Mouse (Mus musculus) fat pad, adult 2 months (tissue): ENCODE data around the gene Utrn.
A peak's percentile ranks its signal among the peaks of the same experiment; 100 is the strongest.

Experiments used
- DNase-seq: peaks from one replicate; pipeline ENCODE4 v3.0.0-alpha.2; 2011; ENCODE audit warnings: low read depth, low spot score; ENCODE audit errors: extremely low read depth

Gene Utrn

DNA sequence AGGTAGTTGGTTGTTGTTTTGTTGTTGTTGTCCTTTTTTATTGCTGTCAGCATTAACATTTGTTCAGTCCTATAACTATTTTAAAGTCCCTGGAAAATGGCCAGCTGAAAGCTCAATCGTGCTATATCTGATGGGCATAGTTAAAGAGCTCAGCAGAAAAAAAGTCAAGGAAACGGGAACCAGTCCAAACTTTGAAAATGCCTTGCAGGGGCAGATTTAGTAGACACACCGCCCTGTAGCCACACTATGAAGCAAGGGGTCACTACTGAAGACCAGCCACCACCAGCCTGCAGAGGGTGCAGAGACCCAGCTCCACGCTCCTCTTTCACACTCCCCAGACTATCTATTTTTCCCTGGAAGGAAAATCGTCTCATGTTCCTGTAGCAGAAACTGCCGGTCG is 167.5 kb downstream of the Utrn start:
- no peak for DNase-seq

DNA sequence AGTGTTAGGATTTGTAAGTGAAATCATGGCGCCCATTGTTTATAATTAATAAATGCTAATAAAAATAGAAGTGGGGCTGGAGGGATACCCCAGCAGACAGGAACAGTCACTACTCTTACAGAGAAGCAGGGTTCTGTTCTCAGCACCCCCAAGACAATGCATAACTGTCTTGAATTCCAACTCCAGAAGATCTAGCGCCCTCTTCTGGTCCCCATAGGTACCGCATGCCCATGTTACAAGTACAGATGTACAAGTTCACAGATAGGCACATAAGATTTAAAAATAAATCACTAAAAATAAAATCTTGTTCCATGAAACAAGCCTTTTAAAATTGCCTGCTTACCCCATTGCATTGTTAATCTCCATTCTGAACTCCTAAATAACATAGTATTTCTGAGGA is 168.6 kb downstream of the Utrn start:
- DNase-seq: no peak

DNA sequence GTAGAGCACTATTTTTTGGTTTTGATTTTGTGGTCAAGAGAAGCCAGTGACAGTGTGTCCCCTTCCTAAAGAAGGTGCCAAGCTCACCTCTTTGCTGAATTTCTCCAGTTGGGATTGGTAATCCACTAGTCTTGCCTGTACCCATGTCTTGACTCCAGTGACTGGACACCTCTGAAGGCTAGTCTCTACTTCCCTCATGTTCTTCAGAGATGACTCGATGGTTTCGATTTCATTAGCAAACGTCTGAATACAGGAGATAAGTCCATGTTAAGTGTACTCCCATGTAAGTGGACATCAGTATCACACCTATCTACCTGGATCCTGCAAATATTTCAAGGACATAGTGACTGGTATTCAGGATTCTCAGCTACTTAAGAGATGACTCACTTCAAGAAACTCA is 171.3 kb downstream of the Utrn start:
- DNase-seq: no peak

DNA sequence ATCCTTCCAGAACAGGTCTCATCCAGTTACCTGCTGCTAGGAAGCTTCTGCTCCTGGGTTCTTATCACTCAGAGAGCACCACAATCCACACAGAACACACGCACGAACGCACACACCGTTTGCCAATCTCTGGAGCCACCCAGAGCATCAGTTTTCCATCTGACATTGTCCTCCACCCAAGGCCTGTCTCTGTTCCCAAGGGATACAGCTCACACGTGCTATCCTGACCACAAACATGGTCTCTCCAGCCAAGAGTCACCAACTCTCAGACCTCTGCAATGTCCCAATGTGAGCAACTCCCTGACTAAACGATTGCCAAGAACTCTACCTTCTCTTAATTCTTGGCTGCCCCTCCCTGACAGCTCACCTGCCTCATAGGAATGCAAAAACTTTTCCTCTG is 172.5 kb downstream of the Utrn start:
- no peak for DNase-seq

DNA sequence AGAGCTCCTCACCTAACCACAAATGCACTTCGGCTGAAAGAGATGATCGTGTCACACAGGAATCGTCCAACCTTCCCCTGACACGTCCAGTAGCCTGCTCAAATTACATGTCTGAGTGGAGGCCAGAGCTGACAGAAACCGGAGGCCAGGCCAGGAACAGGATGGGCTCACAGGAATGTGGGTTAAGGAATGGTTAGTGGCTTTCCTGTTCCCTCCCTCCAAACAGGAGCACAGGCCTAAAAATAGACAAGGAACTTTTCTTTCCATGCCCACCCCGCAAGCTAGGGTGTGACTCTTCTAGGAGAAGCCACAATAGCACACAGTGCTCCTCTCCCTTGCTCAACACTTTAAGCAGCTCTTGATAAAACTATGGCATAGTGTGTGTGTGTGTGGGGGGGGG is 174.4 kb downstream of the Utrn start:
- no peak for DNase-seq

DNA sequence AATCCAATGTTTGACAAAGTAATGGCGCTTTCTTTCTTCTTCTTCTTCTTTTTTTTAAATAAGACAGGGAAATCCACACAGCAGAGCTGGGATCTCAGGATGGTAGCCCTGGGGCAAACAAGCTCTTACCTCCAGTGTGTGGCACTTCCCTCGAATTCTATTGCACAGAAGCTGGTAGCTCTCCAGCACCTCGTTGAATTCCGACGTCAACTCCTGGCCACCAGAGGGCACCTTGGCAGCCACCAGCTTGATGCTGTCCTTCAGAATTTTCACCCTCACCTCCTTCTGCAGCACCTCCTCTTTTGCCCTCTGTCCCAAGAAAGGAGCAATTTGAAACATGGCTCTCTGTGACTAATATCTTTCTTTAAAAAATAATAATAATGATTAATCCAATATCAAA is 178.6 kb downstream of the Utrn start:
- DNase-seq: no peak

DNA sequence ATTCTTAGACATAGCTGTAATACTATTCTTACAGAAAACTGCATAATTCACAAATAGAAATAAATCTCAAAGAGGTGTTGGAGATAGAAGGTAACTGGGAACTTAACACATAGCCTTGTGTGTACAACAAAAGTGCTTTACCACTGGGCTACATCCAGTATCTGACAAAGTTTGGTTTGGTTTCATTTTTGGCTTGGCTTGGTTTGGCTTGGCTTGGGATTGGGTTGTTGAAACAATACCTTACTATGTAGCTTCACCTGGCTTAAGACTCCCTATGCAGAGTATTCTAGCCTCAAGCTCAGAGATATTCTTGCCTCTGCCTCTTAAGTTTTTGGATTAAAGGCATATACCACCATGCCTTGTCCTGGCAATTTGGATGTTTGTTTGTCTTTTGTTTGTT is 183.5 kb downstream of the Utrn start:
- peak; percentile 62 for DNase-seq

DNA sequence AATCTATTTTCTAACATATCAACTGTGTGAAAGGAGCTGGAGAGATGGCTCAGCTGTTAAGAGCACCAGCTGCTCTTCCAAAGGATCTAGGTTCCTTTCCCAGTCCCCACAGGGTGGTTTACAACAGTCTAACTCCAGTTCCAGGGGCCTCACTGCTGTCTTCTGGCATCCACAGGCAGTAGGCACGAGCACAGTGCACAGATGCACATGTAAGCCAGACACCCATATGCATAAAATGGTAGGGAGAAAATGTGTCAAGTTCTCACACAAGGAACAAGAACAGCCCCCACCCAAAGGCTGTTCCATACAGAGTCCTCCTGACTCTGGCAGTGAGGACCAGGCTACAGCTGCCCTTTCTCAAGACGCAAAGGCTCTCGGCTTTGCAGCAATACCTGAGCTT is 185.1 kb downstream of the Utrn start:
- no peak for DNase-seq

DNA sequence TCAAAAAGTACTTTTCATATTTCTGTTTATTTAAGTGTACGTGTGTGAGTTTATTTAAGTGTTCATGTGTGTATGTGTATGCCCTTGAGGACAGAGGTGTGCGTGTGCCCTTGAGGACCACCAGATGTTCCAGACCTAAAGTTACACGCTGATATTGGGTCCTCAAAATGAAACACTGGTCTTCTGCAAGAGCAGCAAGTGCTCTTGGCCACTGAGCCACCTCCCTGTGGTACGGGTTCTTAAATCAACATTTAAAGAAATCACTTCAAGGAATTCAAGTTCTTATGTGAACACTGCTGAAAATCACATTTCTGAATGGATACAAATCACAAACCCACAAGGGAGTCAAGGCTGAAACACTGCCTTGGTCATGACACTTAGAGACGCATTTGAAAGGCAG is 195.9 kb downstream of the Utrn start:
- no peak for DNase-seq

DNA sequence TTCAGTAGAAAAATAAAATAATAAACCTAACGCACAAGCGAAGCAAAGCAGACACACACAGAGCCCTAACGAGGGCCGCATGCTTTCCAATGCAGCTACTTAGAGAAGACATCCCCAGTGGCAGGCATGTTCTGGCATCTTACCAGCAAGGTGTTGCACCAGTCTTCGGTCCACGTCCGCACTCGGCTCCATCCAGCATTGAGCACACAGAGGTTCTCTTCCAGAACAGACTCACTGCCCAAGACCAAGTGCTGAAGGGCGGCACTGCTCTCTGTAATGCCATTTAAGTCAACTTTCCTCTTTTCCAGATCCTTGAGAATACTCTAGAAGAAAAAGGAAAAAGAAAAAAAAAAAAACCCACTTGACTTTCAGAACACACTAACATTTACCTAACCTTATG is 197.6 kb downstream of the Utrn start:
- DNase-seq: no peak

DNA sequence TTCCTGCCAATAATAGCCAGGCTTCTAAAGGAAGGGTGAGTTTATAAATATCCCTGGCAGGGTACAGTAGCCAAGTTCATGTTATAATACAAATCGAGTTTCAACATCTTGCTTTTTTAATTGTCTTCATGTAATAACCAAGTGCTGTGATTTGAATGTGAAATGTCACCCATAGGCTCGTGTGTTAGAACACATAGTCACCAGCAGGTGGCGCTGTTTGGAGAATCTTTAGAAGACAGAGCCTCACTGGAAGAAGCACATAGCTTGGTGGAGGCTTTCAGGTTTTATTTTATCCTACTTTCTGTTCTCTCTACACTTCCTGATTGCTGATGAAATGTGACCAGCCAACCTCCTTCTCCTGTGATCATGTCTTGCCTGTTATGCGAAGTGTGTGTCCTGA is 207.1 kb downstream of the Utrn start:
- no peak for DNase-seq

DNA sequence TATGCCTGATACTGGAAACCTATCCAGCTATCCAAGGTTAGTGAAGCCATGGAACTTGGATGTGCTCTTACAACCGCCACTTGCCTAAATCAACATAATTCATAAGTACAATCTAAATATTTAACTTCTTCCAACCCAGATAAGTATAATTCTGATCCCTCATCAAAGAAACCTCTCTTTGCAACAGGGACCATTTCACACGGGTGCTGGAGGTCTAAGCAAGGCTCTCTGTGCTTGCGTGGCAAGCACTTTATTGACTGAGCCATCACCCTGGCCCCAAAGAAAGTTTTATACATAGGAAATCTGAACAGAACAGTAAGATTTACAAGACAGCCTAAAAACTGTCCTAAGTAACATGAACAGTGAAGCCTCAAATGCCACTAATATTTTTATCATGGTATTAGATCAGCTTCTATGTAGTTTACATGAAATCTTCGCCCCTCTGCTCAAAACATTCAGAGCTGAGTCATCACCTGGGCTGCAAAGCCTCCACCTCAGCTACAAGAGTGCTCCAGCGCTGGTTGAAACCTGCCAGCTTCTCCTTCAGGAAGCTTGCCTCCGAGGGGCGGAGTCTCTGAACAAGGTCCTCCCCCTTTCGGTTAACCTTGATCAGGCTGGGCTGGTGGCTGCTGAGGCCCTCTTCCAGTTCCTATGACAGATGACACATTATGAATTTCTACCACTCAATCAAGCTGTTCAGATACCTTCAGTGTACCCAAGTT is 211.0 kb downstream of the Utrn start:
- DNase-seq: no peak

DNA sequence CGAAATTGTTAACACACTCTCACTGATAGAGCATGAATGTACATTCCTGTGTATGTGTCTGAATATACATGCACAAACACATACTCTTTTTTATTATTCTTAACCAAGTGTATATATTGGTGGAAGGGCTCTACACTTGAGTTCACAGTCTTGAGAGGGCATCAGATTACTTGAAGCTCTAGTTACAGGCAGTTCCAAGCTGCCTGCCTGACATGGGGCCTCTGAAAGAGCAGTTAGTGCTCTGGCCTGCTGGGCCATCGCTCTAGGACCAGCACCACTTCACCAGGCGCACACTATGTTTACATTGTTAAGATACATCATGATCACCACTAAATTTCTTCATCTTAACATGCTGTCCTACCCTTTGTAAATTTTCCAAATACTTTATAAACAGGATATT is 216.2 kb downstream of the Utrn start:
- DNase-seq: no peak

DNA sequence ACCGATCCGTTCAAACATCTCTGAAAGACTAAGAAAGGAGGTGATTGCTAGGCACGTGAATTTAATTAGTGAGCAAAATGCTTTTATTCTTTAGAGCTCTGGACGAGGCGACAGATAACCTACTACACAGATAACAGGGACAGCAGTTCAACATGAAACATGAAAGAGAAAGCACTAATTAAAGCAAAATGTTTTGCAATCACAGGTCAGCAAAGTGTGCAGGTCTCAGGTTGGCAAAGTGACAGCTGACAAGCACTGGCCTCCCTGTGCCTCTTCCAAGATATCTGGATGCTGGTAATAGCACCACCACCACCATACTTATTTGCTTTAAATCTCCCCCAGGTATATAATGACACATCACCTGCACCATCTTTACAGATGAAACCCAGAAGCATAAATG is 223.0 kb downstream of the Utrn start:
- DNase-seq: no peak

DNA sequence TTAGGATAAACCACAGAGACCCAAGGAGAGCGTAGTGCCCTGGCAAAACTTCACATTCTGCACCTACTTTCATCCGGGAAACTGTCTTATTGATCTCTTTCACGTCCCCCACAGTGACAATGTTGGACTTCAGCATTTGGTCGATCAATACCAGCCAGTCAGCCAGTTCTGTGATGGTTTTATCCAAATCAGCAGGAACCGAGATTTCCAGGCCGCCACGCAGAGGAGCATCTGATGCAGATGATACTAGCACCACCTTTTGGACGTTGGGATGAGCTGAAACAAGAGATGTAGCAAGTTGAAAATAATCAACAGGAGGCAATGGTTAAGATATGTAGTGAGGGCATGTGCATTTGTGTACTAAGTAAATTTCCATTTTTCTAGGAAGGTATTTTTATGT is 225.8 kb downstream of the Utrn start:
- no peak for DNase-seq

DNA sequence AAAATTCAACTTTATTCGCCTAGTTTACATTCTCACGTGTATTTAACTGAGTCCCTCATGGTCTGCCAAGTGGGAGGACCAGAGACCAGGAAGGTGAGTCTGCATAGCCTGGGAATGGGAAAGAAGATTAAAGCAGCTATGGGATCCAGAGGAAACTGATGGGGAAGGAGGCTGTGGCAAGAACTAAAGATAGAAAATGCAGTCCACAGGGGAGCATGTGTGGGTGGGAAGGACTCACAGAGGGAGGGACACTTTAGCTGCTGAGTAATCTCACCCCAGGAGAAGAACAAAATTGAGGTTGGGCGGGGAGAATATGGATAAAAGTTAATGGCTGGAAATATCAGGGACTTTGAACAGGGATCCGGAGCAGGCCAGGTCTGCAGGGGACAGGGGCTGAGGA is 229.5 kb downstream of the Utrn start:
- no peak for DNase-seq

DNA sequence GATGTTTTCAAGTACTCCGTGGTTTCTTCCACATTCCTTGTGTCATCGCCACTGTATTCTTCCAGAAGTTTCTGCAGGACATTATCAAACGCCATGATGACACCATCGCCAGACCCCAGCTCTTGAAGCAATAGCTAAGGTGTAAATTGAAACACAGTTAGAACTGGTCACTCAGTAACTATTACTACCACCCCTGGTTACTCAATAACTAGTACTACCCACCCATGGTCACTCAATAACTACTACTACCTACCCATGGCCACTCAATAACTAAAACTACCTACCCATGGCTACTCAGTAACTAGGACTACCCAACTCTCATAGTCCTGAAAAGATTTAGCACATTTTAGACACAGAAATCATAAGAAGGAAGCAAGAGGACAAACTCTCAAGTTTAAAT is 235.2 kb downstream of the Utrn start:
- DNase-seq: no peak

DNA sequence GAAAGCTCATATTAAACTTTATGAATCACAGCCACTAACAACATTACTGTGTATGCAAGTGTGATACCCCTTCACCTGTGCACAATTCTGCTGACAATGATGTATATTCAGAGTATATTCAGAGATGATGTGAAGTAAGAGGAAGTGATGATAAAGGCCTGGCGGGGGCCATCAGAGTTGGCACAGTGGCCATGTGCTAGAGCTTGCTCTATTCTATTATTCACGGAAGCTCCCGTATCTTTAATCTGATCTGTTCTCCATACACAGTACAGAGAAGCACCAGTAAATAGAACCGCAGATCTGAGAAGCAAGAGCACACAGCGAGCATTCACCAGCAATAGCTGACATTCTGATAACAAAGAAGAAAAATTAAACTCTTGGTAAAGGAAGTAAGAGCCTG is 238.2 kb downstream of the Utrn start:
- DNase-seq: no peak

DNA sequence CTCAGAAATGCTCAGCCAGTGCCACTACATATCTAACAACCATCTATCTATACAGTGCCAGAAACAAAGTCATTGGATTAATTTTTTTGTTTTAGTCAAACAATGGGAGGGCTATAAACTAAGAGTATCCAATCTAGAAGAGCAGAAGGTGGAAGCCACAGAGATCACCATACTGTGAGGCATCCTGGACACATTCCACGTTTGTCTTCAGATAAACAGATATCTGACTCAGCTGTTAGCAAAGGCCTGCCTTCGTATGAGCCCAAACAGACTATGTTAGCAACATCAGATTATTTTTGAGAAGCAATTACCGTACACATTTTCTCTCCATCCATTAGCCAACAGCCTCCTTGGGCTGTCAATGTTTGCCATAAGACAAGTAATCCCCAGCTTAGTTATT is 250.8 kb downstream of the Utrn start:
- no peak for DNase-seq

DNA sequence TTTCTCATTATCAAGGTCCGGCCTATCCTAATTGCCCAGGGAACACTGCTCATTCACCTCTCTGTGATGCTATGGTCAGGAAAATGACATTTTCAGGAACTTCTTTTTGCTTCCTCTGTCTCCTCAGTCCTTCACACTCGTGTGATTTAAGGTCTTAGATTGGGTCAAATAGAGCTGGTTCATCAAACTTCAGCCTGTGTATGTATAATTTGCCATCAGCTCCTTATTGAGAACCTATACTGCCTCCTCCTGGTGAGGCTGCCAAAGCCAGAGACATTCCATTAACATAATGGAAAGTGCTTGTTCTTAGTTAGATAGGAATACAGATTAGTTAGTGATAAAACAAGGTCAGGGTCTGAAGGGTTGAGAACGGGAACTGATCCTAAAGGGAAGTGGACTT is 253.4 kb downstream of the Utrn start:
- DNase-seq: no peak

DNA sequence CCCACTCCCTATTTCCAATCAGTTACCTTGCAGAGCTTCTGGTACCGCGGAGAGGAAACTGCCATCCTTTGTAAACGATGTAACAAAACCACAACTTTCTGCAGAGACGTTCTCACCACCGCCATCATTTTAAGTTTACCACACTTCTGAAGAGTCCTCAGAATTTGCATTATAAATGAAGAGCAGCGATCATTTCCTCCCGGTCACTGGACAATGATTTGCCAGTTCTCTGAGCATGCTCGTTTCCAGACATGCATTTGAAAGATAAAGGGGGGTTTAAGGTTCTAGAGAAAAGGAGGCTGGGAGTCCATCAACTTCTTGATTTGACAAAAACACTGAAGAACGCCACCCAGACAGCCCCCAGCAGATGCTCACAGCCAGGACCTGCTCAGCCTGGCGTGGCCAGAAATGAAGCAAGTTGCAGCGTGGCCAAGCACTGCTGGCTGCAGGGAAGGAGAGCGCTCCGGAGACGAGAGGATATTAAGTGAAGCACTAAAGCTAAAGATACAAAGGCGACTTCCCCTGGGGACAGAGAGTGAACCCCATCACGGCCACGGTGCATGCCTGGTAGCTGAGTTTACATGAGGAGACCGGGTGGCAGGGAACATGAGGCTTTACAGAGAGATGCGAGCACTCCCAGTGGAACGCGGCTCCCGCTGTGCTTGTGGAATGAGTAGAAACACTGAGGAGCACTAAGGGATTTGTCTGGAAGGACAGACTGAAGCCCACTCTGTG is 254.5 kb downstream of the Utrn start:
- no peak for DNase-seq

DNA sequence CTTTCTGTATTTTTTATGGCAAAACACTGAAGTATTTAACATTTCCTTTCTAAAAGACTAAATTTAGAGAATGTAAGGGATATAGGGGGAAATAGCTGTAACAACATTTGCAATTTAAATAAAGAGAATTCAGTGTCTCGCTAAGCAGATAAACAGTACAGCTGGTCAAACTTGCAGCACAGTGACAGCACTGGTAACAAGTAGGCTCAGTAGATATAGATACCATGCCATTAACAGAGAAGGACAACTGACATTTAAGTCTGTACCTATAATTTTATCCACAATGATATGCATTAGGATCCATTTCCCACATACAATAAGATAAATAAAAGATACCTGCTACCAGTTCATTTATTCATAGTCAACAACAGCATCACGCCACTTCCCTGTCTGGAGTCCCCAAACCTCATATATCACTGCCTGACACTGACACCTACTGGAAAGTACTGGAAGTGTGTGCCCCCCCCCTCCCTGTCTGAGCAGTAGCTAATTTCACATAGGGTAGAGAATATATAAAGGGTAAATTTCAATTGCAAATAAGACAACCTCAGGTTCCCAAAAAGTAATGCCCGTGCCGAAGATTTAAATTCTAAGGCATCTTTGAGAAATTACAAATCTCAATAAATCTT is 256.8 kb downstream of the Utrn start:
- DNase-seq: no peak
